Mouse (Mus musculus) embryonic fibroblast, embryonic 13.5 days (primary cell): ENCODE data around the gene Cacna2d3. TPM values are rescaled to one million over a fixed set of nuclear protein-coding genes. Genes with fewer than 3 reads are reported as not detected.

Experiments
- H3K27ac ChIP-seq: 2 replicates; pipeline ENCODE4 v1.5.1; 2012; ENCODE audit warnings: low read length, control low read depth, inconsistent platforms; ENCODE audit not compliant: insufficient read depth
- H3K4me1 ChIP-seq: 2 replicates; pipeline ENCODE4 v1.6.1; 2011; ENCODE audit warnings: low read length; ENCODE audit not compliant: control insufficient read depth, insufficient read depth
- H3K4me3 ChIP-seq: 2 replicates; pipeline ENCODE4 v1.5.1; 2011; ENCODE audit warnings: mild to moderate bottlenecking, control low read depth, low read length; ENCODE audit not compliant: insufficient read depth
- CTCF ChIP-seq: IDR thresholded peaks from 2 replicates; pipeline ENCODE4 v1.5.1; 2011; ENCODE audit warnings: mild to moderate bottlenecking, control low read depth, low read length, moderate library complexity, borderline replicate concordance; ENCODE audit not compliant: insufficient read depth
- POLR2A ChIP-seq: IDR thresholded peaks from 2 replicates; pipeline ENCODE4 v1.6.1; 2011; ENCODE audit warnings: low read depth, mild to moderate bottlenecking, control low read depth, low read length, moderate library complexity
- polyA plus RNA-seq: library from polyadenylated mRNA; stranded (reverse); fragments of >200 nt; gene quantifications from 2 replicates; pipeline ENCODE4 v1.2.4, GENCODE M21; 2011; ENCODE audit warnings: low read depth; ENCODE audit not compliant: missing spikeins, insufficient read length

The Cacna2d3 gene
- polyA plus RNA-seq, 1 experiment = 5.3 TPM

- no peak for TF ChIP-seq CTCF
- TF ChIP-seq POLR2A = no peak
- H3K4me1 ChIP-seq = no peaks in the 10 kb centered on the region; the same call in 1 of the 2 replicates
- H3K4me3 ChIP-seq = no peak overlapping the region
- H3K27ac ChIP-seq = no peak overlapping the region
These were observed 669.5 kb downstream of the Cacna2d3 start for GRCm38 (mm10) chr14:29051951-29052835.

DNA sequence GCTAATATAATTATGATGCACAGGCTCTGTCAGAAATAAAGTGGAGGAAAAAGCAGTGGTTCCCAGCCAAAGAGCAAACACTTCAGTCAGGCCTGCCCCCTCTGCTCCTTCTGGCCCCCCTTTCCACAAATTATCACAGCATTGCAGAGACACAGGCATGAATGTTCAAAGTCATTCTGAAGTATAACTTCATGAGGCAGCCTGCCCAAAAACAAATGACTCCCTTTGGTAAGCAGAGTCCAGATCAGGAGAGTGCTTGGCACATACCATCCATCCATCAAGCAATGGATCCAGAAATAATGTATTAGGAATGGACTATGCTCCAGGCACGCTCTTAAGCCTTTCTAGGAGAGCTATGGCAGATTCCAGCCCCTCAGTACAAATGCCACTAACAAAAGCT, 679.3 kb downstream of the Cacna2d3 start:
- peaks cover 5% of the 10 kb centered on the region; the same call in 1 of the 2 replicates for H3K4me1 ChIP-seq
- TF ChIP-seq CTCF = no peak
- no peak for TF ChIP-seq POLR2A
- no peak overlapping the region for H3K4me3 ChIP-seq
- H3K27ac ChIP-seq = no peak overlapping the region

DNA sequence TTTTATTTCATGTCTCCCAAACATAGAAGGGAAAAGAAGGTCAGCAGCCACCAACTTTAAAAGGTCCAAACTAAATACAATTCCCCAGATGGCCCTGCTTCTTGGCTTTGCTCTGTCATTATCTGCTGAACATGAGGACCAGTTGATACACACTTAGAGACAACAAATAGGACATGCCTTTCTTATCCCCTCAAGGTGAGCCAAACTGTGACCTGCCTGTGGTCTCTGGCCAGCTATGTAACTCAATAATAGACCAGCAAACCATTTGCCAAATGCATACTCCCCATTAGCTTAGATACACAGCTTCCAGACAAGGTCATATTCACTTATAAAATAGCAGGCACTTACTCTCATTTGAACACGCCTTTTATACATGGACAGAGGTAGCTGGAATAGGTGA, 680.2 kb downstream of the Cacna2d3 start:
- Histone ChIP-seq H3K27ac (no peak overlapping the region), H3K4me1 (peaks cover 5% of the 10 kb centered on the region; the same call in 1 of the 2 replicates), H3K4me3 (no peak overlapping the region)
- TF ChIP-seq CTCF = no peak
- no peak for TF ChIP-seq POLR2A

DNA sequence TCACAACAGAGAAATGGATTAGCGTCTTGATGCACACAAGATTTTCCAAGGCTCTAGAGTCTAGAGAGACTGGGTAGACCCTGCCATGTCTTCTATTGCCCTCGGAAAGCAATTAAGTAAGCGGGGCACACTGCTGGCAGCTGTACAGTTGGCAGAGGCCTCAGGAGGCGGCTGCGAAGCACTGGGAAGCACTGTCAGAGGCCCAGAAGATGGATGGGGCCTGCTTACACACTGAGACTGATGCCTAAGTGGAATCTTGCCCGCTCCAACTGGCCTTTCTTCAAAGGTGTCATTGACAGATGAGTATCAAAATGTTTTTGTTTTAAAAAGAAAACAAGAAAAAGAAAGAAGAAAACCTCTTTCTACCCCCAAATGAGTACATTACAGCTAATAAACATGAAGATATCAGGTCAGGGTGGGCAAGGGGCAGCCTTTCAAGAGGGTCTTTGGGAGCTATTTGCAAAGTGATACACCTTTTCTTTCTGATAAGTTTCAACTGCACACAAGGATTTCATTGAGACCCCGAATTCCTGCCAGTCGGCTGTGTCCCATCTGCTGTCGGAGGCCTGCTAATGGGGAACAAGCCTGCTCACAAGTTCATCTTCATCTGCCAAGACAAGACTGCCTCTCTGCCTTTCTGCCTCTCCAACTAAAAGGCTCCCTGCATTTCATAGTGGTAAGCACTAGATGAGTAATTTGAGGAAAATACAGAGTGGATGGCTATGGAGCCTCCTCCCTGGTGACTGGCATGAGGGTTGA, 680.9 kb downstream of the Cacna2d3 start:
- Histone ChIP-seq H3K27ac (no peak overlapping the region), H3K4me1 (peaks cover 5% of the 10 kb centered on the region; the same call in 1 of the 2 replicates), H3K4me3 (no peak overlapping the region)
- TF ChIP-seq CTCF (no peak), POLR2A (no peak)

DNA sequence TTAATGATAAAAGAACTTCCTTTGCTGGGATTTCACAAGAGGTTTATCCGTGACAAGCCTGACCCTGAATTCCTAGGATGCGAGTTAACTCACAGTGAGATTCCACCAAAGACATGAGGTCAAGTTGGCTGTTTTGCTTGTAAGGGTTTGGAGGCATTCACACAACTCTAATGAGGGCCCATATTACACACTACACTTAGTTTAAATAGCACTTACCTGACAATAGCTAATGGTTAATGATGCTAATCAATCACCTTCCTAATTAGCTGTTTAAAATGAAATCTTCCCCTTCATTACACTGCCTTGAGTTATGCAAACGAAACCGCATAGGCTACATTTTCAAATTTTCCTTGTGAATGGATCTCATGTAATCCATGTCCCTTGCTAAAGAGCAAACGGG, 683.4 kb downstream of the Cacna2d3 start:
- no peak overlapping the region for H3K27ac ChIP-seq
- TF ChIP-seq POLR2A (no peak), CTCF (no peak)

GRCm38 (mm10) chr14:29031858-29032395, 689.7 kb downstream of the Cacna2d3 start:
- TF ChIP-seq CTCF (no peak), POLR2A (no peak)
- no peak overlapping the region for H3K4me3 ChIP-seq
- no peak overlapping the region for H3K27ac ChIP-seq
- peaks cover 8% of the 10 kb centered on the region for H3K4me1 ChIP-seq

More for the DNA sequence above, 683.4 kb downstream of the Cacna2d3 start:
- Histone ChIP-seq H3K4me1 (peaks cover 5% of the 10 kb centered on the region; the same call in 1 of the 2 replicates), H3K4me3 (no peak overlapping the region)

- H3K27ac ChIP-seq = no peak overlapping the region
- peaks cover 8% of the 10 kb centered on the region for H3K4me1 ChIP-seq
- no peak for TF ChIP-seq POLR2A
- no peak for TF ChIP-seq CTCF
- H3K4me3 ChIP-seq = no peak overlapping the region
These were observed 691.1 kb downstream of the Cacna2d3 start for GRCm38 (mm10) chr14:29030519-29030918.

GRCm38 (mm10) chr14:29029896-29030420, 691.7 kb downstream of the Cacna2d3 start:
- Histone ChIP-seq H3K27ac (peak overlapping the region; percentile 86; the same call in 1 of the 2 replicates), H3K4me3 (no peak overlapping the region), H3K4me1 (peaks cover 8% of the 10 kb centered on the region)
- TF ChIP-seq POLR2A (no peak), CTCF (no peak)

GRCm38 (mm10) chr14:29029107-29029469, 692.6 kb downstream of the Cacna2d3 start:
- Histone ChIP-seq H3K4me3 (no peak overlapping the region), H3K4me1 (peaks cover 8% of the 10 kb centered on the region), H3K27ac (peak overlapping the region; percentile 86)
- TF ChIP-seq POLR2A (no peak), CTCF (no peak)
